Mouse (Mus musculus): ENCODE results near the gene Ppp1r11.
"Not testable (repeated sequence)": the region's sequence is repeated elsewhere in the genome, so short reads cannot be mapped to it uniquely, and the experiment has no call there.

Ppp1r11 gene

DNA sequence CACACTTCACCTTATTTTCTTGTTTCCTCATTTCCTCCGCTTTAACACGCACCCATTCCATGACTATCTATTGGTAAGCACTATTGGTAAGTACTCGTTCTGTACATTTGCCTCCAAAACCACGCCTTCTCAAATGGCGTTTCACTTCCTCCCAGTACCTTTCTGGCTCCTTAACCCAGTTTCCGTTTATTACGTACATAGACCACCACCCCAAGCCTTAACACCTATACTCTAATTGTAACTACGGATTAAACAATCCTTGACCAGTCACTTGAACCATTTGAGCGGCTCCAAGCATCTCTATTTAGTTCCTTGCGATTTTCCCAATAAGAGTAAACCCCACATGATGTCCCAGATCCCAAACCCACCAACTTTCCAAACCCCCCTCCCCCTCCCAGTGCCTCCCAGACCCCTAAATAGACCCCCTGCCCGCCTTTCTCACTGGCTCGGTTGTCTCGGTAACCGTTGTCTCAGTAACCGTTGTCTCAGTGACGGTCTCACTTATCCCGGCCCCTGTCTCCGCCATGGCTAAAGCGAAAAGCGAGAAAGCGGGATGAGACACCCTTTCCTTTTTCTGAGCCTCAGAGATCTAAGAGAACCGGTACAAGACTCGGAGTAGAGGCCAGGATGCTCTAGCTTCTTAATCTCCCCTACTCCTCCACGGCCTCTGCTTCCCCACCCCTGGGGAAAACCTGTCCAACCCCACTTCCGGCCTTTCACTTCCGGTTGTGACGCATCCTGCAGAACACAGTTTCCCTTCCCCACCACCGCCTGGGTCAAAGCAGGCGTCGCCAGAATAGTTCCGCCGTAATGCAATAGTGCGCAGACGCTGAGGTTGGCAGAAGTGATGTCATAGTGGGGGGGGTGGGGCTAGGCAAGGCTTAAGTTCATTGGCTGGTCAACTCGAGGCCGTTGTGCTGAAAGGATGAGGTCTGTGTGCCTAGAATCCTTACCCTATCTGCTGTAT is at the start of gene Ppp1r11:
Gene Ppp1r11, minus strand, starts transcription at position 761 of the 967 bp plus-strand sequence.
- in situ Hi-C loops (cut with MboI, MseI), result loop anchor here (25.0 kb wide), 1 partner anchor 1964 kb away; the partner anchor contains the start of gene Lsm2

DNA sequence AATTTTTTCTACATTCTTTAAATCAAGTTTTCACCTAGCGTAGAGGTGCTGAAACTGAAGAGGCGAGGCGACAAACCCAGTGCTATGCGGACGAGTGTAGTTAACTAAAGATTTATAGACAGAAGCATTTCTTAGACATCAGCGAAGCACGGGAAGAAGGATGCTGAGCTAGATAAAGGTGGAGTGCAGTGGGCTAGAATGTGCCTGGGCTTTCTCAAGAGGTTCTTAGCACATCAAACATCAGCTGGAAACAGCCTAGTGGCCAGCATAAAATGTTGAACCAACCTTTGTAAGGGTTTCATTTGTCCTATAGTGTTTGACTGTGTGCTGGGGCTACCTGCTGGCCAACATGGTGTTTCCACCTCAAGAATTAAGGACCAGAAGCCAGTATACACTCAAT is 49.3 kb upstream of the Ppp1r11 start, which contains the start of gene Zfp57:
Gene Zfp57, plus strand, starts transcription at position 301 of the 400 bp plus-strand sequence.
- in situ Hi-C loops (cut with MboI, MseI), result no loop called here

DNA sequence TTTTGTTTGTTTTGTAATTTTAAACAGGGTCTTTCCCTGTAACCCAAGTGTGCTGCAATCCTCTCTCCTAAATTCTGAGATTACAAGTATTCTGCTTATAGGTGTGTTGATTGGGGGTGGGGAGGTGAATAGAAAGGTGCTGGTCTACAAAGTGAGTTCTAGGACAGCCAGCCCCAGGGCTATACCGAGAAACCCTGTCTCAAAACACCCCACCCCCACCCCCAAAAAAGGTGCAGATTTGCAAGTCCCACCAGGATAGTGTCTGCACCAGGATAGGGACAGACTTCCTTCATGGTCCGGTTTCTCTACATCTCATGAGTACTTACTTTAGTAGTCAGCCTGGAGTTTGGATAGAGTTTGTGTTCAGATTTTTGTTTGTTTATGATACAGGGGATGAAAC is 46.9 kb upstream of the Ppp1r11 start:
- in situ Hi-C loops (cut with MboI, MseI), result no loop called here

- in situ Hi-C loops (cut with MboI, MseI), result no loop called here
These were observed 45.6 kb upstream of the Ppp1r11 start for GRCm38 (mm10) chr17:36997033-36997735.

GRCm38 (mm10) chr17:36995448-36995847 is 43.9 kb upstream of the Ppp1r11 start:
- in situ Hi-C loops (cut with MboI, MseI), result no loop called here

DNA sequence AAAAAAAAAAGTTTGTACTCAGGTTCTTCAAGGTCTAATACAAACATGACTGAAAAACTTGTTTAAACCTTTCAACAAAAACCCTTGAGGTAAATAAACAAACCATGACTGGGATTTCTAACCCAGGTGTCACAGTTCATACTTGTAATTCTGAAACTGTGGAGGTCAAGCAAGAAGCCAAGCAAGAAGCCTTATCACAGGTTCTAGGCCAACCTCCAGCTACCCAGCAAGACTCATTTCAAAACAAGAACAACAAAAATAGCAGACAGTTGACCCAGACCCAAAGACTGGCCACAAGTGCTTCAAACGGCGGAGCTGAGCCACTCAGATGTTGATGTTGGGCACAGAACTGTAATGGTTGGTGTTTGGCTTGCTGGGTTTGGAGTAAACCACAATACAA is 43.0 kb upstream of the Ppp1r11 start:
- in situ Hi-C loops (cut with MboI, MseI), result no loop called here

DNA sequence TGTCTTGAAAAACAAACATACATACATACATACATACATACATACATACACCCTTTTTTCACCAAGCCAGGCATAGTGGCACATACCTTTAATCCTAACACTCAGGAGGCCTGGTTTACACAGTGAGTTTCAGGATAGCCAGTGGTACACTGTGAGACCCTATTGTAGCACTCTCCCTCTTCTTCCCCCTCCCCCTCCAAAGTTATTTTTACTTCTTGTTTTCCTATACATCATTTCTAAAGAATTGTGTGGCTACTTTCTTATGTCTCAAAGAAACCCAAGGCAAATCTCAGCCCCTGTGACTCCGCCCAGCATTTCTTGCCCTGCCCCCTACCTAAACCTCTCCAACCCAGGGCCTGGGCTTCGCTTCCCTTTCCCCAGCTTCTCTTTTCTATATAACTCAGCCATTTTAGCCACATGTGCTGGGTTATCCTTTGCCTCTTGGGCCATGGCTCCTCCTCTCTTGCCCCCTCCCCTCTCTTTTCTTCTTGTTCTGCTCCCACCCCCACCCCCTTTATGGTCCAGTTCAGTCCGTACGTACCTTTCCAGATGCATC is 42.3 kb upstream of the Ppp1r11 start:
- in situ Hi-C loops (cut with MboI, MseI), result no loop called here

- in situ Hi-C loops (cut with MboI, MseI), result no loop called here
These were observed 41.0 kb upstream of the Ppp1r11 start for GRCm38 (mm10) chr17:36992336-36993104.

DNA sequence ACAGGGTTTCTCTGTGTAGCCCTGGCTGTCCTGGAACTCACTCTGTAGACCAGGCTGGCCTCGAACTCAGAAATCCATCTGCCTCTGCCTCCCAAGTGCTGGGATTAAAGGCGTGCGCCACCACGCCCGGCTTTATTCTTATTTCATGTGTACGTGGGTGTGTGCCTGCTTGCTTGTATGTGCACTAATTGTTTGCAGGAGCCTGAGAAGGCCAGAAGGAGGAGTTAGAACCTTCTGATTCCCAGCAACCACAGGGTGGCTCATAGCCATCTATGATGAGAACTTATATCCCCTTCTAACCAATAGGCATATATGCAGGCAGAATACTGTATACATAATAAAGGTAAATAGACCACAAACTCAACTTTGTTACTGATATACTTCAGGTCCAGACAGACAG is 39.1 kb upstream of the Ppp1r11 start:
- in situ Hi-C loops (cut with MboI, MseI), result not testable (repeated sequence)

DNA sequence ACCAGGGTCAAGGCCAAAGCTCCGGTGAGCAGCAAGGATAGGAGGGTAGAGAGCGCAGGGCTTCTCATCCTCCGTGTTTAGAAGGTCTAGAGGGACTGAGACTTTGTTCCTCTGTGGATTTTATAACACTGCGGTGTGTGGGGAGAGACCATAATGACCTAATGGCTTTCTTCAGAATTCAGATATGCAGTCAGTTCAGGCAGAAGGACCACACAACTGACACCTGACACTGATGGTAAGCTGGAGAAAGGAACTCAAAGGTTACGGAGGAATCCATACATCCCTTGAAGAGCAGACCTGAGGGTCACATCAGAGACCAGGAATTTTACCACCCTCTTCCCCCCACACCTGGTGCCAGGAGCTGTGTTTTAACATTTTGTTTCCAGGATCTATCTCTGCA is 37.9 kb upstream of the Ppp1r11 start, which contains the start of gene H2-M5:
Gene H2-M5, minus strand, starts transcription at position 101 of the 400 bp plus-strand sequence.
- in situ Hi-C loops (cut with MboI, MseI), result no loop called here

DNA sequence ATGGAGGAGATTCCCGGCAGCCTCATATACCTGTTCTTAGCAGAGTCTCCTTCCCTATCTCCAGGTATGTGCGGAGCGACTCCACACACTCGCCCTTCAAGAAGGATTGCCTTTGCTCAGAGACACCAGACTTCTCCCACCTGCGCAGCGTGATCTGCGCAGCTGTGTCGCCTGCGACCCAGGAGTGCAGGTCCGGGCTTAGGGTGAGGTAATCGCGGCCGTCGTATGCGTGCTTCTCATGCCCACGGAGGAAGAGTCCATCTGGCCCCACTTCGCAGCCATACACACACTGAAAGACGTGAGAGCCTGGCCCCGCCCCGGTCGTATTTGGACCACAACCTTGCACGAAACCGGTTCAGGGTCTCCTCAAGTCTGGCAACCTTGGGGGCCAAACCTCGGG is 36.9 kb upstream of the Ppp1r11 start:
- in situ Hi-C loops (cut with MboI, MseI), result no loop called here

DNA sequence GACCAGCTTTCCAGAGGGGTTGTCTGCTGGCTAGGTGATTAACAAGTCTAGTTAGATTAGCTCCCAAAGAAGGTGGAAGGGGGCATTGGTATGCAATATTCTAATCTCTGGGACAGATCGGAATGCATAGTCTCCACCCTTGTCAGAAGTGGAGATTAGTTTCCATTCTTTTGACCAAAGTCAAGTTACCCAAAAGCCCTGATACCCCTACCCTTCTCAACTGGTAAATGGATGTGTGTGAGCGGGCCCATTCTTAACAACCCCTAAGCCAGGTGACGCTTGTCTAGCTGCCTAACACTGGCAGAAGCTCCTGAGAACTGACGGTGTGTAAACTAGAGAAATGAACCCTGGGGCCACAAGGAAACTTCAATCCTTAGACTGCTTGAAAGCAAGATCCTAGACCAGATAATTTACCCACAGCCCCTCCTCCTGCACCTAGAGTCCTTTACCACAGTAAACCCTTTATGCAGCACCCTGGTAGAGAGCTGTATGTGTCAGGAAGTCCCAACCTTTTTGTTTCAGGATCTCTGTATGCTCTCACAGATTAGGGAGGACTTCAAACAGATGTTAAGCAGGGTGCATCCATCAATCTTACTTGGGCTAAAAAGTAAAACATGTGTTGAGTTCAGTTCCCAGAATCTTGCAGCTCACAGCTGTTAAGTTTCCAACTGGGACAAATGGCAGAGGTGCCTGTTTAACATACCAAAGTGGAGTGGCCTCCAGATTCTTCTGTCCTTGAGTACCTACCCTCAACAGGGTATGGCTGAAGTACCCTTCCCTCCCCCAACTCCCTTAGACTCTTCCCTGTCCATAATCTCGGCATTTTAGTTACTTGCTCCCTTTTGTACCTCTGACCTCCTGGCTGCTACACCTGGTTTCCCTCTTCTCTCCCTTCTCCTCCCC is 31.0 kb upstream of the Ppp1r11 start:
- in situ Hi-C loops (cut with MboI, MseI), result no loop called here

- in situ Hi-C loops (cut with MboI, MseI), result no loop called here
These were observed 30.3 kb upstream of the Ppp1r11 start for GRCm38 (mm10) chr17:36981845-36982244.

DNA sequence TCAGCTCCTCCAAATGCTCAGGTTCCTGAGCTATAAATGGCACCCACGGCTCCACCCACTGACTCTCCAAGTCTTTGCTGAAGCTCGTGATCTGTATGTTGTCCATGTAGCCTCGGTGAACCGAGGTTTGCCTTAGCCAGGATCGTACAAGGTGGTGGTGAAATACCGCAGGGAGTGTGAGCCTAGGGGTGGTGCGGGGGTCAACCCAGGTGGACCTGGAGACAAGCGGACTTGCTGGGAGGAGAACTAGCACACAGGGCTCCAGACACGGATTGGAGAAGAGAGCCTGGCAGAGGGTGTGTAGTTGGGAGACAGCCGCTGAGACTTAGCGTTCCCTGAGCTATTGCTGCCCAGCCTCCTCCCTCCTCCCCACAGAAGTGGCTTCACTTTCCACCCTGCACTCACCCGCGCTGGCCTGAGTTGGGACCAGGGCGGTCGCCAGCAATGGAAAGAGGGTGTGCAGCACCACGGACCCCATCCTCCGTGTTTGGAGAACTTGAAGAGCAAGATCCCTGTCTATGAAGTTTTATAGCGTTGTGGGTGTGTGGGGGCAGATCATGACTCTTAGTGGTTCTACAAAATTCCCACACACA is 29.8 kb upstream of the Ppp1r11 start, which contains the start of gene 2410137M14Rik:
Gene 2410137M14Rik, minus strand, starts transcription at position 17 of the 593 bp plus-strand sequence.
- in situ Hi-C loops (cut with MboI, MseI), result no loop called here

DNA sequence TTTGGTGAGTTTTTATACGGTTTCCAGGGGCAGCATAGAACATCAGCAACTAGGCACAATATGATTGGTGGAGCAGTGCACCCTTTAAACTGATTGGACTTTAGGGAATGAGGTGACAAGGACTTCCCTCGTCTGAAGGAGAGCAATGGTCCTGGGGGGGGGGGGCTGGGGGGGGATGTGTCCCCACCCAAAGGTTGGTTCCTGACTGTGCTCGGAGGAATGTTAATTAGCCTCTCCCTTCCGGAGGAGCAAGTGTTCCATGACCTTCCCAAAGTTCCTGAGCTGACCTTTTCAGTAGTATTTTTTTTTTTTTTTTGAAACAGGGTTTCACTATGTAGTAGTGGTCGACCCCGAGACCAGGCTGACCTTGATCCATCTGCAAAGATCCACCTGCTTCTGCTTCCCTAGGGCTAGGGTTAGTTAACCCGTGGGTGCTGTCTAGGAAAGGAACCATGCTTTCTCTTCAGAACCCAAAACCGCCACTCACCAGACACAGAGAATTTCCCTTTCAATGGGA is 21.8 kb upstream of the Ppp1r11 start:
- in situ Hi-C loops (cut with MboI, MseI), result loop anchor here (25.0 kb wide), 1 partner anchor 1986 kb away; the partner anchor contains the start of gene Lsm2

GRCm38 (mm10) chr17:36972791-36973190 is 21.2 kb upstream of the Ppp1r11 start:
- in situ Hi-C loops (cut with MboI, MseI), result loop anchor here (25.0 kb wide), 1 partner anchor 1985 kb away; the partner anchor contains the start of gene Lsm2

DNA sequence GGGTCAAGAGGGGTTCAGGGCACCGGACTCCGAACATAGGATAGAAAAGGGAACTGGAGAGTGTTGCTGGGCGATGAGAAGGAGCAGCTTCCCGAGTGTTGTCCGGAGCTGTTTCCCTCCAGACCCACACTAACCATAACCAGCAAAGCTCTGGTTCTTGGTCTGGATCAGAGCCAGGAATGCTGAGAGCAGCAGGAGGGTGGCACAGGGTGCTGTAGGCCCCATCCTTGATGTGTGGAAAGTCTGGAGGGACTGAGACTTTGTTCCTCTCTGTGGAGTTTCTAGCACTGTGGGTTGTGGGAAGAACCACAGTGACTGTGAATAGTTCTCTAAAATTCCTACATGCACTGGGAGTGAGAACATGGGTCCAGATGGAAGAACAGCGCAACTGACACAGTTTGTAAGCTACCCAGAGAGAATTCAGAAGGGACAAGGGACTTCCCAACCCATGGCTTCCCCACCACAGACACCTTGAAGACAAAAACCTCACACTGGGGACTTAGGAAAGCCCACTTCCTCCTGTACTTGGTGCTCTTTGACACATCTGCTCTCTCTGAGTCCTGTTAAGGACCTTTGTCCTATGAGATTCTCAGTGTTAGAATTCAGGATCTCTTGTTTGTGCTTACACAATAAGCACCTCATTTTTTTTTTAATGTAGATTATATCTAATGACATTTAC is 19.8 kb upstream of the Ppp1r11 start:
- in situ Hi-C loops (cut with MboI, MseI), result loop anchor here (25.0 kb wide), 1 partner anchor 1984 kb away; the partner anchor contains the start of gene Lsm2

DNA sequence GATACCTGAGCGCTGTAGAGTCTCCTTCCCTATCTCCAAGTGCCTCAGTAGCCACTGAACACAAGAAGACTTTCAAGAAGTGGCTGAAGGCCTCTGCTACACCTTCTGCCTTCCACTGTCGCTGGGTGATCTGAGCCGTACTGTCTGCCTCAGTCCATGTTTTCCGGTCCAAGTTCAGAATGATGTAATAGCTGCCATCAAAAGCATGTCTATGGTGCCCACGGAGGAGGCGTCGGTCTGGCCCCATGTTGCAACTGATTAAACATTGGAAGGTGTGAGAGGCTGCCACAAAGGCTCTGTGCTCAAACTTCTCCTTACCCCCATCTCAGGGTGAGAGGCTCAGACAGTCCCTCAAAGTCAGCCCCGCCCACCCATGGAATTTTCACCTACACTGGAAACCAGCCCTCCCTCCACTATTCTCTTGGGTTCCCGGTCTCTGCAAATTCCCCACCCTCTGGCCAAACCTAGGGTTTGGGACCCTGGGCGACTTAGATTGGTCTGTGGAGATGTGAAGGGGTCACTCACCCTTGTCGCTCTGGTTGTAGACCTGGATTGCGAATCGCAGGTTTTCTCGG is 18.9 kb upstream of the Ppp1r11 start:
- in situ Hi-C loops (cut with MboI, MseI), result loop anchor here (25.0 kb wide), 1 partner anchor 1983 kb away; the partner anchor contains the start of gene Lsm2
